Mouse (Mus musculus) liver, embryonic 18 days (tissue): ENCODE results near the gene Olfr356. TPM values are rescaled to one million over a fixed set of nuclear protein-coding genes. Genes with fewer than 3 reads are reported as not detected.

Source experiments
- polyA plus RNA-seq: library from polyadenylated mRNA; depleted of rRNA; stranded (reverse); fragments of >200 nt; gene quantifications from 2 replicates; pipeline ENCODE4 v1.2.3, GENCODE M21; 2012; rRNA removed

The Olfr356 gene
- not detected in 2 replicates for polyA plus RNA-seq

DNA sequence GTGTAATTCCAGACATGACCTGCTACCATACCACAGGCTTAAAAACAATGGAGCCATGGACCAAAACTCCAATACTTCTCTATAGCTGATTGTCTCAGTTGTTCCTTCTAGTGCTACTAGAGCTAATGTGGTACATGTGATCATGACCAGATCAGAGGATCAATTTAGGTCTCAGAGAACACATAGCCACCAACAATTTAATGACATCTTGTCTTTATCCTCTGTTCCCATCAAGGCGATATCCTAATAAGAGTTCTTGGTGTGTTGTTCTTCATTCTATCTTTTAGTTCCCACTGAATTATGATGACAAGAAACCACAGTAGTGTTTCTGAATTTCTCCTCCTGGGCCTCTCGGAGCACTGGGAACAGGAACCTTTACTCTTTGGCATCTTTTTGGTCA, at the start of gene Olfr356:
Gene Olfr356 (plus strand): TSS at position 301 of the 400 bp plus-strand sequence.

DNA sequence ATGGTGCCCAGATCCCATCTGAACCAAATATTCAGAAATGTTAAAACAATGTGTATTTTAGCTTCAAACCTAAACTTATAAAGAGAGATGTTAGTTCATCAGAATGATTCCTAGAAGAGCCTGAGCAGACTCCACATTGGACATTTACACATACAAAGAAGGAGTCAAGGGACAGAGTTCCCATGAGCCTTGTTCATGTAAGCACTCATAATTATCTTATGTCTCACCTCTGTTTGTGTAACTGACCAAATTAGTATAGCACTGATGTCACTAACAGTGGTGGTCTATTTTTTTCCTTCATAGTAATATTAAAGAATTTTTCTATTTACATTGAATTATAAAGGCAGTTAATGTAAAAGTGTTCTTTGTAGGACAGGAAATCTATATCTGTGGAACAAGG, 44.1 kb upstream of the Olfr356 start, which contains the start of gene Olfr353:
Gene Olfr353 (minus strand): TSS at position 101 of the 400 bp plus-strand sequence.

GRCm38 (mm10) chr2:36905380-36905779, 31.5 kb upstream of the Olfr356 start, which contains the start of gene Olfr354:
Gene Olfr354 (plus strand): TSS chr2:36905680.

DNA sequence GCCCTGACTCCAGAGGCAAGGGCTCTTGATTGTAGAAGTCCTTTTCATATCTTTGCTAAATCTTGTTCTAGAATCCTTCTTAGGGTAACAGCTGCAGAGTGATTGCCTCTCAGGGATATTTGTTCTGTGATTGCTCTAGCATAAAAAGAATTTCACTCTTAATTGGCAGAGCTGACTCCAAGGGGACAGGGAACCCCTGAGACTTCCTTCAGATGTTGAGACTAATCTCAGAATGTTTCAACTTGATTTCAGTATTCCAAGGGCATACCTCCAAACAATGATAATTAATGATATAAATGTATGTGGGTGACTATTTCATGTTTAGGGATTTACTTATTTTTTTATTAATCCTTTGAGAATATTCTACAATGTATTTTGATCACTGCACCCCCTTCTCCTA, 8.1 kb upstream of the Olfr356 start, which contains the start of gene Olfr355:
Gene Olfr355 (minus strand): TSS at position 101 of the 400 bp plus-strand sequence.

Other genes with a start within 250 kb of the Olfr356 start
- not detected in 2 replicates for gene Olfr347, start 205.2 kb upstream of the Olfr356 start, polyA plus RNA-seq
- not detected in 2 replicates for gene Olfr348, start 152.8 kb upstream of the Olfr356 start, polyA plus RNA-seq
- not detected in 2 replicates for gene Olfr50, start 146.6 kb upstream of the Olfr356 start, polyA plus RNA-seq
- gene Olfr3, start 120.1 kb upstream of the Olfr356 start, polyA plus RNA-seq = not detected in 2 replicates
- not detected in 2 replicates for gene Olfr350, start 90.8 kb upstream of the Olfr356 start, polyA plus RNA-seq
- not detected in 2 replicates for gene Olfr351, start 74.5 kb upstream of the Olfr356 start, polyA plus RNA-seq
- gene Olfr352, start 68.7 kb upstream of the Olfr356 start, polyA plus RNA-seq = not detected in 2 replicates
- not detected in 2 replicates for gene Olfr353, start 44.2 kb upstream of the Olfr356 start, polyA plus RNA-seq
- not detected in 2 replicates for gene Olfr354, start 31.4 kb upstream of the Olfr356 start, polyA plus RNA-seq
- not detected in 2 replicates for gene Olfr355, start 8.2 kb upstream of the Olfr356 start, polyA plus RNA-seq
- not detected in 2 replicates for gene Olfr357, start 56.7 kb downstream of the Olfr356 start, polyA plus RNA-seq
- gene Olfr358, start 72.2 kb downstream of the Olfr356 start, polyA plus RNA-seq = not detected in 2 replicates
- gene Olfr360, start 128.6 kb downstream of the Olfr356 start, polyA plus RNA-seq = not detected in 2 replicates
- gene Olfr361, start 152.2 kb downstream of the Olfr356 start, polyA plus RNA-seq = not detected in 2 replicates
- not detected in 2 replicates for gene Olfr362, start 180.8 kb downstream of the Olfr356 start, polyA plus RNA-seq
- not detected in 2 replicates for gene Olfr364-ps1, start 202.2 kb downstream of the Olfr356 start, polyA plus RNA-seq